Mouse (Mus musculus): ENCODE data around the gene Gm20696. TPM values are rescaled to one million over a fixed set of nuclear protein-coding genes. Genes with fewer than 3 reads are reported as not detected.

Gm20696 gene
- polyA plus RNA-seq, 1 experiment from 2014 or later = 6.9 TPM

DNA sequence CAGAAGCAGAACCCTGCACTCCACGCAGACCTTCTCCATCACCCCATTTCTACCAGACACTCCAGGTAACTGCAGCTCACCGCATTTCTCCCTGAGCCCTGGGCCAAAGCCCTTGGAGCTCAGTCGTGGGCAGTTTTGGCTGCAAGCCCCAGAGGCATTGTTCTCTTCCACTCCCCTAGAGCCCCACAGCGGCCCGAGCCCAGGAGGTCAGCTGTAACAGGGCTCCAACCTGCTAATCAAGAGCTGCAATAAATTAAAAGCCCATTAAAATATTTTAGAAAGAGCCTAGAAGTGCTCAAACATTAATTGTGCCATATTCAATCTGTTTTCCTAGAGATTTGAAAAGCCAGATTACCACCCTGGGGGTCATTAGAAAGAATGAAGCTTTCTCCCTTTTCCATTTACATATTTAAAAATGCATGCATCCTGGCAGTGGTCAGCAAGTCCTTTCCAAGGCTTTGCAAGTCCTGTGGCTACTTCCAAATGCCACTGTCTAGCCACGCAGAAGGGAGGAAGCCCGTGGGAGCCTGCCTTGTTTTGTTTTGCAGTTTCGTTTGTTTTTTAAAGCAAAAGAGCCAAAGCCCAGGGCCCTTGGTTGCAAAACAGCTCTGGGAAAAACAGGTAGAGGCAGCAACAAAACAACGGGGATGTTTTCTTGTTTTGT is 227.3 kb downstream of the Gm20696 start:
- WGBS = 12% methylated on average over 9 of the region's 9 CpGs
- peak overlapping the region; percentile 25 for H3K9ac ChIP-seq (replicated peaks)
- no peak overlapping the region for H3K4me3 ChIP-seq
- H3K4me2 ChIP-seq (replicated peaks) = peak overlapping the region; percentile 36
- peak overlapping the region; percentile 71 for H3K27ac ChIP-seq (replicated peaks)
- H3K36me3 ChIP-seq = no peaks in the 10 kb centered on the region
- H3K27me3 ChIP-seq = no peaks in the 10 kb centered on the region
- no peaks in the 10 kb centered on the region for H3K9me3 ChIP-seq
- ATAC-seq (ENCODE audit: low FRiP score, low read depth) = 0 out of 2 replicates have a peak, but pooled peaks have one; percentile 6
- peaks cover 34% of the 10 kb centered on the region for H3K4me1 ChIP-seq

GRCm38 (mm10) chr6:99436371-99436770 is 230.2 kb downstream of the Gm20696 start:
- no peaks in the 10 kb centered on the region for H3K9me3 ChIP-seq
- peaks cover 34% of the 10 kb centered on the region for H3K4me1 ChIP-seq
- H3K4me2 ChIP-seq (replicated peaks) = no peak overlapping the region
- no peak overlapping the region for H3K4me3 ChIP-seq
- H3K9ac ChIP-seq (replicated peaks) = no peak overlapping the region
- no peaks in the 10 kb centered on the region for H3K36me3 ChIP-seq
- no peaks in the 10 kb centered on the region for H3K27me3 ChIP-seq
- H3K27ac ChIP-seq (replicated peaks) = no peak overlapping the region
- no peak for ATAC-seq (ENCODE audit: low FRiP score, low read depth)
- 92% methylated on average over 6 of the region's 6 CpGs for WGBS

- no peak overlapping the region for H3K4me3 ChIP-seq
- H3K27me3 ChIP-seq = no peaks in the 10 kb centered on the region
- WGBS = 95% methylated on average over 10 of the region's 10 CpGs
- H3K9me3 ChIP-seq = no peaks in the 10 kb centered on the region
- H3K9ac ChIP-seq (replicated peaks) = no peak overlapping the region
- peaks cover 25% of the 10 kb centered on the region for H3K4me1 ChIP-seq
- no peak overlapping the region for H3K4me2 ChIP-seq (replicated peaks)
- no peak overlapping the region for H3K27ac ChIP-seq (replicated peaks)
- ATAC-seq (ENCODE audit: low FRiP score, low read depth) = no peak
- no peaks in the 10 kb centered on the region for H3K36me3 ChIP-seq
Measured at GRCm38 (mm10) chr6:99435140-99435539, 231.5 kb downstream of the Gm20696 start.

DNA sequence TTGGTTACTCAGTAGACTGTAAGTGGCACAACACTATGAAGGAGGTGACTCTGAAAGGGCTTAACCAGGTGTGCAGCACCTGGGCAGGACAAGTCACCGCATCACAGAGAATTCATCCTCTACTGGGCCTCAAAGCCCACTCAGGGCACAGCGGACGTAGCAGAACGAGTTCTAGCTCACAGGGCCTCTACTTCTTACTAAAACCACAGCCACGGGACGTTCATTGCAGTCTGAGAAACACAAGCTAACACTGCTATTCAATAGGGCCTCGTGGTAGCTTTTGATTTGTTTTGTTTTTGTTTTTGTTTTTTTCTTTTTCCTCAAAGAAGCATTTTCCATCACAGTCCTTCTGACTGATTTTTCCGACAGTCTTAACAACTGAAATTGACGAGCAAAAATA is 233.6 kb downstream of the Gm20696 start:
- Histone ChIP-seq H3K9me3 (no peaks in the 10 kb centered on the region), H3K27me3 (no peaks in the 10 kb centered on the region), H3K4me3 (no peak overlapping the region), H3K36me3 (no peaks in the 10 kb centered on the region), H3K27ac (replicated peaks) (no peak overlapping the region), H3K9ac (replicated peaks) (no peak overlapping the region), H3K4me2 (replicated peaks) (no peak overlapping the region), H3K4me1 (peaks cover 4% of the 10 kb centered on the region)
- ATAC-seq (ENCODE audit: low FRiP score, low read depth) = no peak
- 95% methylated on average over 9 of the region's 9 CpGs for WGBS

DNA sequence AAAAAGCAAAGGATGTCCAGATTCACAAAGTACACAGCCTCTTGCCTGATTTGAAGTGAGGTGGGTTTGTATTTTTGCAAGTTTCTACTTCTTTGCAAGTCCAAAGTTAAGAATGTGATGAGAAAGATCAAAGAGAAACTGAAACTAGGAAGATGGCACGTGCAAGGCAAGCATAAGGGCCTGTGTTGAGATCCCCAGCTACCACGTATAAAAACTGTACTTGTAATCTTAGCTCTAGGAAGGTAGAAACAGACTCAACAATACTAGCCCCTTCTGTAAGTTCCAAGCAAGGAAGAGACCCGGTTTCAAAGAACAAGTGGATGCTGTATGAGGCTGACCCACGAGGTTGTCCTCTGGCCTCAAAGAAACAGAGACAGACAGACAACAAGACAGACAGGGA is 234.7 kb downstream of the Gm20696 start:
- Histone ChIP-seq H3K9ac (replicated peaks) (no peak overlapping the region), H3K4me2 (replicated peaks) (no peak overlapping the region), H3K27ac (replicated peaks) (no peak overlapping the region), H3K4me1 (no peaks in the 10 kb centered on the region), H3K4me3 (no peak overlapping the region), H3K27me3 (no peaks in the 10 kb centered on the region), H3K36me3 (no peaks in the 10 kb centered on the region), H3K9me3 (no peaks in the 10 kb centered on the region)
- 81% methylated on average over 4 of the region's 4 CpGs for WGBS
- no peak for ATAC-seq (ENCODE audit: low FRiP score, low read depth)

- 72% methylated on average over 14 of the region's 14 CpGs for WGBS
- Histone ChIP-seq H3K9ac (replicated peaks) (no peak overlapping the region), H3K4me2 (replicated peaks) (no peak overlapping the region), H3K27ac (replicated peaks) (no peak overlapping the region), H3K27me3 (no peaks in the 10 kb centered on the region), H3K4me3 (no peak overlapping the region), H3K36me3 (no peaks in the 10 kb centered on the region), H3K4me1 (no peaks in the 10 kb centered on the region), H3K9me3 (no peaks in the 10 kb centered on the region)
- ATAC-seq (ENCODE audit: low FRiP score, low read depth) = no peak
Measured at GRCm38 (mm10) chr6:99430560-99430959, 236.0 kb downstream of the Gm20696 start.

DNA sequence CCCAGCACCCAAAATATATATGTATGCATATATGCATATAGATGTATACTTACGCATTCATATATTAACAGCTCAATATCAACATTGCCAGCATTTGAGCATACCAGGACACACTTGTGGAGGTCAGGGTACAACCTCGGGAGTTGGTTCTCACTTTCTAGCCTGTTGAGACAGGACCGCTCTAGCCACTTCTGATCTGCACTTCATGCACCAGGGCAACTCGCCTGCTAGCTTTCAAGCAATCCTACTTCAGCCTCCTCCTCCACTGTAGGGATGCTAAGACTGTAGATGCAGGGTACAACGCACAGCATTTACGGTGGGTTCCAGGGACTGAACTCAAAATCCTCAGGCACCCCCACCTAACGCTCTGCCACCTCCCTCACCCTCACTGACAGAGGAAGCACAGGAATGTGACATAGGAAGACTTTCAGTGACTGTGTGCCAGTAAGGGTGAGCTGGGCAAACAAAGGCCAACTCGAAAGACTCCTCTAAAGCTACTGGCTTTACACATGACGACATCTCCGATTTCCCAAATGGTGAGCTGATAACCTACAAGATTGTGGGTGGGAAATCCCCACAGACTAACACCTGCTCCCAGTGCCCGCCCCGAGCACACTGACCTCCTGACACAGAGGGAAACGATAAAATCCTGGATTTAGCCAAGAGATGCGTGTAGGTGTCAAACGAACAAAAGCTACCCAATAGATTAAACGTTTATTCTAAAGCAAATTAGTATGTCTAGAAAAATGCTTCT is 237.0 kb downstream of the Gm20696 start:
- Histone ChIP-seq H3K4me3 (no peak overlapping the region), H3K9me3 (no peaks in the 10 kb centered on the region), H3K36me3 (no peaks in the 10 kb centered on the region), H3K27me3 (no peaks in the 10 kb centered on the region), H3K27ac (replicated peaks) (no peak overlapping the region), H3K4me1 (peaks cover 3% of the 10 kb centered on the region; the same call in 1 of the 2 replicates), H3K4me2 (replicated peaks) (no peak overlapping the region), H3K9ac (replicated peaks) (no peak overlapping the region)
- ATAC-seq (ENCODE audit: low FRiP score, low read depth) = no peak
- WGBS = 78% methylated on average over 16 of the region's 16 CpGs

- H3K27ac ChIP-seq (replicated peaks) = no peak overlapping the region
- no peak overlapping the region for H3K4me3 ChIP-seq
- no peaks in the 10 kb centered on the region for H3K36me3 ChIP-seq
- H3K27me3 ChIP-seq = no peaks in the 10 kb centered on the region
- WGBS = 78% methylated on average over 2 of the region's 2 CpGs
- no peak overlapping the region for H3K4me2 ChIP-seq (replicated peaks)
- ATAC-seq (ENCODE audit: low FRiP score, low read depth) = no peak
- no peak overlapping the region for H3K9ac ChIP-seq (replicated peaks)
- H3K4me1 ChIP-seq = peaks cover 3% of the 10 kb centered on the region; the same call in 1 of the 2 replicates
- H3K9me3 ChIP-seq = no peaks in the 10 kb centered on the region
Measured at GRCm38 (mm10) chr6:99428961-99429360, 237.6 kb downstream of the Gm20696 start.

- no peaks in the 10 kb centered on the region for H3K9me3 ChIP-seq
Measured at GRCm38 (mm10) chr6:99427301-99427700, 239.3 kb downstream of the Gm20696 start.

DNA sequence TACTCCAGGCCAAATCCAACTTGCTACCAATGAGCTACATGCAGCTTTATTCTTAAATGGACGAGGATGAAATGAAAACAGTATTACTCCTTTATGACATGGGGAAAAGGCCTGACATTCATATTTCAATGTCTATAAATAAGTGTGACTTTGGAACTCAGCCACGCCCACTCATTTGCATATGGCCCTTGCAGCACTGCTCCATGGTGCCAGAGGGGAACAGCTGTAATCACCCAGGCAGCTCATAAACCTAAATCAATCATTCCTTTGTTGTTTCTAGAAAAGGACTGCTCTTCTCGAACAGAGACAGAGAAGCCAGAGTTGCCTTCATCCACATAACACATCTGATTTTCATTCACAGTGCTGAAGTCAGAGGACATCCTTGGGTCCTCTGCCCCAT is 241.6 kb downstream of the Gm20696 start:
- ATAC-seq (ENCODE audit: low FRiP score, low read depth) = no peak
- no peak overlapping the region for H3K27ac ChIP-seq (replicated peaks)
- 72% methylated on average over 3 of the region's 3 CpGs for whole genome bisulfite sequencing
- H3K9me3 ChIP-seq = no peaks in the 10 kb centered on the region
- H3K36me3 ChIP-seq = no peaks in the 10 kb centered on the region
- H3K9ac ChIP-seq (replicated peaks) = no peak overlapping the region
- no peaks in the 10 kb centered on the region for H3K27me3 ChIP-seq
- H3K4me2 ChIP-seq (replicated peaks) = no peak overlapping the region
- H3K4me3 ChIP-seq = no peak overlapping the region
- H3K4me1 ChIP-seq = peaks cover 3% of the 10 kb centered on the region; the same call in 1 of the 2 replicates

More at GRCm38 (mm10) chr6:99427301-99427700, 239.3 kb downstream of the Gm20696 start:
- ATAC-seq (ENCODE audit: low FRiP score, low read depth) = no peak
- Histone ChIP-seq H3K27me3 (no peaks in the 10 kb centered on the region), H3K4me3 (no peak overlapping the region), H3K27ac (replicated peaks) (no peak overlapping the region), H3K4me2 (replicated peaks) (no peak overlapping the region), H3K36me3 (no peaks in the 10 kb centered on the region), H3K9ac (replicated peaks) (no peak overlapping the region), H3K4me1 (peaks cover 3% of the 10 kb centered on the region; the same call in 1 of the 2 replicates)
- 92% methylated on average over 4 of the region's 4 CpGs for WGBS

GRCm38 (mm10) chr6:99420666-99421065 is 245.9 kb downstream of the Gm20696 start:
- WGBS = 95% methylated on average over 8 of the region's 8 CpGs
- ATAC-seq (ENCODE audit: low FRiP score, low read depth) = no peak
- Histone ChIP-seq H3K36me3 (no peaks in the 10 kb centered on the region), H3K27ac (replicated peaks) (no peak overlapping the region), H3K4me1 (peaks cover 3% of the 10 kb centered on the region; the same call in 1 of the 2 replicates), H3K9ac (replicated peaks) (no peak overlapping the region), H3K27me3 (no peaks in the 10 kb centered on the region), H3K9me3 (no peaks in the 10 kb centered on the region), H3K4me2 (replicated peaks) (no peak overlapping the region), H3K4me3 (no peak overlapping the region)

DNA sequence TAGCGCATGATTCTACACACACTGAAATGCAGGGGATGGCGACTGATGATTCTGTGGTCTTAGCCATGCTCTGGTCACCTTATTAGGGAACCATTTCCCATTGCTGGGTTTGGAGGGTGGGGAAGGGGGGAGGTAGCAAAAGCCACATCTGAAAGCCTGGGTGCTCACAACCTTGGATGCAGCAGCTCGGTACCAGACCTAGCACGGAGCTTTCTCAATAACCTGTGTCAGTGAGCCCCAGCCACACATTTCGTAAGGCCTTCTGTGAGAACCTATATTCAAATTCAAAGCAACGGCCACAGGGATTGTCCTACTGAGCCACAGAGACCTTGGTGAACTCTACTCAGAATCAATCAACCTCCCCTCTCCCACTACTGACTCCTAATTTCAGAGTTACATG is 254.0 kb downstream of the Gm20696 start:
- ATAC-seq (ENCODE audit: low FRiP score, low read depth) = no peak
- Histone ChIP-seq H3K9ac (replicated peaks) (no peak overlapping the region), H3K27ac (replicated peaks) (no peak overlapping the region), H3K4me2 (replicated peaks) (no peak overlapping the region), H3K4me1 (0 out of 2 replicates have a peak, but pooled peaks cover 11% of the 10 kb centered on the region), H3K36me3 (no peaks in the 10 kb centered on the region), H3K27me3 (no peaks in the 10 kb centered on the region), H3K4me3 (no peak overlapping the region), H3K9me3 (no peaks in the 10 kb centered on the region)
- WGBS = 92% methylated on average over 6 of the region's 6 CpGs

Measured in midbrain, embryonic 12.5 days (tissue).